Mouse (Mus musculus) urinary bladder, postnatal 36 days (tissue): Measurements from ENCODE around the gene Pprc1.
A peak's percentile ranks its signal among the peaks of the same experiment; 100 is the strongest.

Experiments used
- DNase-seq, 2 experiments: peaks; one replicate each; pipeline ENCODE4 v3.0.0; 2022; ENCODE audit warnings: low spot score in 2 of 2, mixed read lengths in 1 of 2

The Pprc1 gene

DNA sequence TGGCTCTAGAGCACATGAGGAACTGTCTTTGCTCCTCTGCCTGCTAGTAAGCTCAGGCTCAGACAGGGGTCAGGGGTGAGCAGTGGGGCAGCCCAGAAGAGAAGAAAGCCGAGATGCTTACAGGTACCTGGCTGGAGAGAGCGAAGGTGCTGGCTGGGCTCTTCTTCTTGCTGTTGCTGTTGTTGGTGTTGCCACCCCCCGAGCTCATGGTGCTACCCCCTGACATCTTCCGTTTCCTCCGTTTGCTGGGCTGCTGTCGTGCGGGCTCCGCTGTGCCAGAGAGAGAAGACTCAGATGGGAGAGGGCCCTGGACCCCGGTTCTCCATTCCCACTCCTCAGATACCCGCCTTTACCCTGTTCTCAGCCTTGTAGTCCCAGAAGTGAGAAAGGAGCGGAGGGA is 10.8 kb upstream of the Pprc1 start:
- DNase-seq: no peak

DNA sequence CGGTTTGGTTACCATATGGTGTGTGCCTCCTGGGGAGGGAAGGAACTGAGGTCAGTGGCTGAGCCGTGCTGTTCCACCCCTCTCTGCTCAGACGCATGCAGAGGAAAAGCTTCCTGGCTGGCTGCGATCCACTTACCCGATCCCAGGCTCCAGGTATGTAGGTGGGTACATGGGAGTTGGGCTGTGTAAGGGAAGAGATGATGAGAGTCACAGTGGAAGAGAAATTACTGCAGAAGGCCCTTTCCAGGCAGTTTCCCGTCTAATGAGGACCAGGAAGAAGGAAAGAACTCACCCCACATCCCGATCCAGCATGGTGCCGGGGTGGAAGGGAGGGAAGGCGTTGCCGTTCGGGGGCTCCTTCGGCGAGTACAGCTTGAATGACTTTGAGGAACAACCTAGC is 8.7 kb upstream of the Pprc1 start:
- DNase-seq: no peak

DNA sequence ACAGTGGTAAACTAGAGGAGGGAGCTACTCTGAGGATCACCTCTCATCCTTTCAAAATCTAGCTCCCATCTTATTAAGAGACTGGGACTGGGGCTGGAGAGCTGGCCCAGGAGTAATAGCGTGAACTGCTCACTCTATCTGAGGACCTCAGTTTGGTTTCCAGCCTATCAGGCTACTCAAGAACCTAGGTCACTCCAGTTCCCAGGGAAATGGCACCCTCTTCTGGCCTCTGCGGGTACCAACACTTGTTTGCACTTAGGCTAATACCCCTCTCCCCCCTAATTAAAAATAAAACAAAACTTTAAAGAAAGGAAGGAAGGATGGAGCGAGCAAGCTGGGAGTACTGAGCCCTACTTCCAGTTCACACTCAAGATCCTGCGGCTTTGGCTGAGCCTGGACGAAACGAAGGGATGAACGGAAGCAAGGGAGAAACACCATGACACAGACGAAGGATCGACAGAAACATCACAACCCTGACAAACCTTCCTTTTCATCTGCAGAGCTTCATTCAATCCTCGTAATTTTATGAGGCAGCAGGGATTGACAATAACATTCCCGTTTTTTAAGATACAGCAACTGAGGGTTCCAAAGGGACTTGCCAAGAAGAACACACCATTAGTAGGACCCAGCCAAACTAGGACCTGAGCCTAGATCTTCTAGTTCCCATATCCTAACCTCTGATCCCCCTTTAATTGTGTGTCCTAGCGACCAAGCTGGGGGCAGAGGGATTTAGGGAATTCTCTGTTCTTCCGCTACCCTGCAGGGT is 8.0 kb upstream of the Pprc1 start:
- DNase-seq: no peak

DNA sequence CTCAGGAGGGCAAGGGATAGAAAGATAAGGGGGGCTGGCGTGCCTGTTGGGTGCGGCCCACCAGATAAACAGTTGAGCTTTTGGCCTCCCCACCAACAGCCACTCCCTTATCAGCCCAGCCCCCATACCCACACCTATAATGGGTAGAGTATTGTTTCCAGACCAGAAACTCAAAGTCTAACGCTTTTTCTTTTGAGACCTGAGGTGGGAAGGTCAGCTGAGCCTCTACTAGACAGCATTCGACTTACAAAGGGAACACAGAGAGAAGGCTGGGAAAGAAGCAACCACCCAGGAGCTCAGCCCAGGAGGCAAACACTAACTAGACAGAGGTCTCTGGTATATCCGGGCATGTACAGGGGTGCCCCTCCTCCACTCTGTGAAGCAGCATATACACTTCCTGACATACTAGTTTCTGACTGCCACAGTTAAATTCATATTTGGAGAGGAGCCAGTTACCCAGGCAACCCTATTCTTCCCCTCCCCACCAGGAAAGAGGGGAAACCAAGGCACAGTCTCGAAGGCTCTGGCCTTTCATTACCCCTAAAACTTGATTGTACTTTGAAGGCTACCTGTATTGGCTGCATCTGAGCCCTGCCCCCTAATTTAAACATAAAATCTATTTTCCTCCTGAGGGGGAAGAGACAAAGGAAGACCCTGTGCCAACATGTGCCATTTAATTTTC is 7.3 kb upstream of the Pprc1 start:
- no peak for DNase-seq

DNA sequence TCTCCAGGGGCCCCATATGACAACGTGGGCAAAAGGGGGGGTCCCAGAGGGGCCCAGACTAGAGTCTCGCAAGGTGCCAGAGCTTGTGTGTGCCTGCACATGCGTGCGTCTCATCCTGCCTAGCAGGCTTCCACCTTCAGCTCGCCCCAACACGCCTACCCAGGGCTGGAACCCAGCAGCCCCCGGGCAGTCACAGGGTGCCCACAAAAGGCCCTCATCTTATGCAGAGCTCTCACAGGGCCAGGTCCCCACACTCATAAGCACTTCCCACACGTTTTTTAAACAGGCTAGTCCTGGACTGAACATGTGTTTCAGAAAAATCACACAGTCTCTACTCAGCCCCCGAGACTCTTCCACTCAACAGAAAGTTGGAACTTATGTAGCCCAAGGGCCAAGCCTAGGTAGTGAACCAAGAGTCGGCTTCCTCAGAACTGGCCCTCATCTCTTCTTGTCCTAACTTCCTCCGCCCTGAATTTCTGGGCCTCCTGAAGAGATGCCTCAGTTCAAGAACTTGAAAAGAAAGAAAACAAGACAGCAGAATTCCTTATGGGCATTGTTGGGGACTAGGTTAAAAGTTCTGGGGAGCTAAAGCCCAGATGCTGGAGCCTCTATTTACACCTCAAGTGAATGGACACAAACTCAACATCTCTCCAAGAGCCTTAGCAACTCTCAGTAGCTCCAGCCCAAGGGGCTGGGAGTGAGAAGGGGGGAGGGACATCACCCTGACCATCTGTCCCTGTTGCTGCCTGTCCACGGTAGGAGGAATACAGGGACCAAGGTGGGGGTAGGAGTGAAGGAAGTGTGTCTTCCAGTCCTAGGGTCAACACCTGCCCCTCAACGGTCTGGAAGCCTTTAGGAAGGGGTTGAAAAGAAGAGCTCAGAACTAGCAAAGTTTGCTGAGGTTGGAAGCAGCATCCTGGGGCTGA is 6.5 kb upstream of the Pprc1 start:
- peak in 1 of 2 experiments; percentile 48 for DNase-seq

DNA sequence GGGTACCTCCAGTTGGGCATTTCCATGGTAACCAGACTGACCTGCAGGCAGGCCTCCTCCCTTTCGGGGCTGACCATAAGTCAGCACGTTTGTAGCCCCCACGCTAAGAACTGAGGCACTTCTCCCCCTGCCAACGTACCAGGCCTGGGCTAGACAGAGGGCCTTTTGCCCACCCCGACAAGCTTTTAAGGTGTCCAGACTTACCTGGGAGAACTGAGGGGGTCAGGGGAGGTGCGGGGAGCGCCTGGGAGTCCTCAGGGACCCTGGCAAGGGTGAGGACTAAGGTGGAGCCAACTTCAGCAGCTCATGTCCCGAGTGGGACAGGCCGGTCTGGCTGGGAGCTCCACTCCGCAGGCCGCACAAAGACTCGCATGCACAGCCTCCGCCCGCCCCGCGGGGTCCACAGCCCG is 5.8 kb upstream of the Pprc1 start:
- DNase-seq: no peak

DNA sequence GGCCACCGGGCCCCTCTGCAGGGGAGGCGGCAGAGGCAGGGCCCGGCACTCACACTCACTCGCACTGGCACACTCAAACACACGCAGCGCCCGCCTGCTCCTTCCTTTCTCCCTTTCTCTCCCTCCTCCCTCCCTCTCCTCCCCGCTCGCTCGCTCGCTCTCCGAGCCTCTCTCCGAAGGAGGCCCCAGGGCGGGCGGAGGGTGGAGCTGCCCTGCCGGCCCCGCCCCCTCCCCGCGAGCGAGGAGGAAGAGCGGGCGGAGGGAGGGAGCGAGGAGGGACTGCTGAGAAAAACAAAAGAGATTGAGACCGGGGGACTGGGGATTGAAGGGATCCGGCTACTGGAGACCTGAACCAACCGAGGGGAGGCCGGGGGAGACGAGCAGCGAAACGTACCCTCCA is 5.2 kb upstream of the Pprc1 start:
- DNase-seq: peak; percentile 82 to 87

GRCm38 (mm10) chr19:46040149-46040902 is 4.4 kb upstream of the Pprc1 start:
- no peak for DNase-seq

GRCm38 (mm10) chr19:46041299-46041932 is 3.3 kb upstream of the Pprc1 start:
- no peak for DNase-seq

GRCm38 (mm10) chr19:46041933-46042475 is 2.7 kb upstream of the Pprc1 start:
- peak; percentile 63 to 82 for DNase-seq

GRCm38 (mm10) chr19:46042476-46043011 is 2.1 kb upstream of the Pprc1 start:
- no peak for DNase-seq

DNA sequence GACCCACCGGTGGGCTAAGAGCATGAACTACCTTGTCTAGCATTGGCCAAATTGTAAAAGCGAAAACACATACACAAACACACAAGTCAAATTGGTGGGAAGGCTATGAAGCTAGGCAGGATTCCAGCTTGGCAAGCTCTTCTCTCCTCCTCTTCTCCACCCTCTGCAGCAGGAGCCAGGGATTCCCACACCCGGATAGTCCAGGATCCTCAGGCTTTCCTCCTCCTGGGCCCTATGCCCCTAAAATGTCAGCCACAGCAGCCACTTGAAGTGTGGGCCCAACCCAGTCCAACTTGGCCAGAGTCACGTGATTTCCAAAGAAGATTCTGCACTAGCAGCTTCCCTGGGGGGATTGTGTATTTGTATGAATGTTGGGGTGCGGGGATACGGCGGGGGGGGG is 1.3 kb upstream of the Pprc1 start:
- DNase-seq: peak in 1 of 2 experiments; percentile 70

GRCm38 (mm10) chr19:46044993-46045695 is 458 bp downstream of the Pprc1 start, which contains the start of gene Ldb1:
TSS of gene Ldb1 (minus strand) at chr19:46045214.
- peak; percentile 74 to 88 for DNase-seq

GRCm38 (mm10) chr19:46045696-46046311 is 1.1 kb downstream of the Pprc1 start:
- peak in 1 of 2 experiments; percentile 51 for DNase-seq

GRCm38 (mm10) chr19:46046621-46047025 is 1.9 kb downstream of the Pprc1 start:
- DNase-seq: no peak

- DNase-seq: no peak
These were observed 2.7 kb downstream of the Pprc1 start for GRCm38 (mm10) chr19:46047426-46047825.

DNA sequence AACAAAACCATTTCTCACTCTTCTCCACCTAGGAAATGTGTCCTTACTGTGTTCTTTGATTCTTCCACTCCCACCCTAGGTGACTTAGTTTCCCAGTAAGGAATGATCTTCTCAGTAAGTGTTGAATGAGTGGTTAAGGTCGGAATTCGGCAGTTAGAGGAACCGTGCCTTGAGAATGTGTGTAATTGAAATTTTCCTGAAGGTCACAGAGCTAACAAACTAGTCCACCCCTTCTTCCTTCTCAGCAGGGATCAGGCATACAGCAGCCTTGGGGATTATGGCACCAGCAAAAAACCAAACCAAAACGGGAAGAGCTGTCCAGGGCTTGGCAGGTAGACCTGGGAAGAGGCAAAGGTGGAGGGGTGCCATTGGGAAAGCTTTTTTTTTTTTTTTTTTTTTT is 4.4 kb downstream of the Pprc1 start:
- no peak for DNase-seq

DNA sequence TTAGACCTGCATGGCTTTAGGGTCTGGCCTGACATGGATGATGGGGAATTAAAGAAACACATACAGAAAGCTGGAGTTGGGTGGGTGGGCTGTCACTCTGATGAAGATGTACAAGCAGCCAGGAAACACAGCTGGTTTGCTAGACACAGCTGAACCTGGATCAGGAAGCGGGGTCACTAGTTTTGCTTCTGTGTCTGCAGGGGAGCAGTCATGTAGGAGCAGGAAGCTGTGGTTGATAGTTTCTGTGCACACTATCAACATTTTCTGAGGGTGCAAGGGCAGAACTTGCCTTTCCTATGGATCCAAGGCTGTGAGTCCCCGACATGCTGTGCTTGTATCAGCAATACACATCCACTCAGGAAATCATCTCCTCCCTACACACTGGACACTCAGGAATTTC is 5.8 kb downstream of the Pprc1 start:
- DNase-seq: no peak

DNA sequence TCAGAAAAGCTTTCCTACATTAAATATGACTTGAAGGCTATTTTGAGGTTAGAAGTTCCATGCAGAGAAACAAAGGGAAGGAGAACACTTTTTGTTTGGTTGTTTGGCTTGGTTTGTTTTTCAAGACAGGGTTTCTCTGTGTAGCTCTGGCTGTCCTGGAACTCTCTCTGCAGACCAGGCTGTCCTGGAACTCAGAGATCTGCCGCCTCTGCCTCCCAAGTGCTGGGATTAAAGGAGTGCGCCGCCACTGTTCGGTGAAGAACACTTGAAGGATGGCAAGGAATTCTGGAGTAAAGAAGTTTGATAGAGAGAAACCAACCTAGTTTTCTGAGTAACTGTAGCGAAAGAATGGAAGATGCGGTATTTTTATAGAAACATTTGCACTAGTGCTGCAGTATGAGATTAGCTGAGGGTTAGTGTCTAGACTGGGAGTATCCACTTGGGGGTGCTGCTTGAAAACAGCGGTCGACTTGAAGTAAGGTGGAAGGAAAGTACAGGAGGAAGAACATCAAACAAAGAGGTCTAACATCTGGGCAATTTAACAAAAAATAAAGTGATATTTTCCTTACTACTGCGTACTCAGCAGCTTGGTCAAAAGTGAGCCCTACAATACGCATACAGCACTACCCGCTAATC is 11.2 kb downstream of the Pprc1 start:
- DNase-seq: peak in 1 of 2 experiments; percentile 39
